Mouse (Mus musculus): ENCODE data around the gene Myh14. TPM values are rescaled to one million over a fixed set of nuclear protein-coding genes. Genes with fewer than 3 reads are reported as not detected.

Gene Myh14
- polyA plus RNA-seq, 1 experiment = 56.2 TPM

DNA sequence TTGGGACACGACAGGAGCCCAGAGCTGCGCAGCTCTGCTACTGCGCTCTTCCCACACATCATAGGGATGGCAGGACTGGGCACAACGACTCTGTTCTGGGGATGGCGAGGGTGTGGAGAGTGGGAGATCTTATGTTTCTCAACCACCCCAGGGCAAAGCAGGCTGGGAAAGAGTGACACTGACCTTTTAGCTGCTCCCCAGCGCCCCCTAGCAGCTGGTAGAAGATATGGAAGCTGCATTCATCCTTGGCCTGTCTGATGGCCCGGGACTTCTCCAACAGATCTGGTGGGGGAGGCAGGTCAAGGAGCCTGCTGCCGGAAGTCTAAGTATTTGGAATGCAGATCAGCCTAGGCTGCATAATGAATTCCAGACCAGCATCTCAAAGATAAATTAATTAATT lies 16.9 kb downstream of the Myh14 start:
- no peak for DNase-seq
- peak; percentile 56; the same call in 1 of the 2 replicates for TF ChIP-seq CTCF (IDR thresholded peaks at IDR 0.05; ENCODE audit: borderline replicate concordance, insufficient read depth, low read depth, low read length)
- TF ChIP-seq POLR2A (IDR thresholded peaks at IDR 0.05; ENCODE audit: borderline replicate concordance, insufficient read depth, low read length) = no peak
- Histone ChIP-seq H3K4me1 (ENCODE audit: control insufficient read depth, insufficient read depth, low read length) (no peaks in the 10 kb centered on the region), H3K27me3 (ENCODE audit: control insufficient read depth, insufficient read depth, low read length) (no peaks in the 10 kb centered on the region), H3K4me3 (replicated peaks; ENCODE audit: insufficient read depth, low read depth, low read length) (no peak overlapping the region), H3K27ac (ENCODE audit: insufficient read depth, low read length) (no peak overlapping the region)
- 55% methylated on average over 8 of the region's 8 CpGs for WGBS

DNA sequence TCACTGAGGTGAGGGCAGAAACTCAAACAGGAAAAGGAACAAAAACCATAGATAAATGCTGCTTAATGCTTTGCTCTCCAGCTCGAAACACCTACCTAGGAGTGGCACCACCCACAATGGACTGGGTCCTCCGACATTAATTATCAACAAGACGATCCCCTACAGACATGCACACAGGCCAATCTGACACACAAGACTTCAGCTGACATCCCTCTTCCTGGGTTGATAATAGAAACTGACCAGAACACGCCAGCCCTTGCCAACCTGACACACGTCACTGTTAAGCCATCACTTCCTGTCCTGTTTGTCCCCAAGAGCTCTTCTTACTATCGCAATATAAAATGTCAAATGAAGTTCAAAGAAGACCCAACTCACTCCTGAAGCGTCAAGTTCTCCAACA lies 19.2 kb downstream of the Myh14 start:
- no peak overlapping the region for H3K4me3 ChIP-seq (replicated peaks; ENCODE audit: insufficient read depth, low read depth, low read length)
- no peaks in the 10 kb centered on the region for H3K27me3 ChIP-seq (ENCODE audit: control insufficient read depth, insufficient read depth, low read length)
- no peaks in the 10 kb centered on the region for H3K4me1 ChIP-seq (ENCODE audit: control insufficient read depth, insufficient read depth, low read length)
- 70% methylated on average over 7 of the region's 7 CpGs for WGBS
- no peak for DNase-seq
- no peak for TF ChIP-seq CTCF (IDR thresholded peaks at IDR 0.05; ENCODE audit: borderline replicate concordance, insufficient read depth, low read depth, low read length)
- no peak for TF ChIP-seq POLR2A (IDR thresholded peaks at IDR 0.05; ENCODE audit: borderline replicate concordance, insufficient read depth, low read length)
- H3K27ac ChIP-seq (ENCODE audit: insufficient read depth, low read length) = no peak overlapping the region

GRCm38 (mm10) chr7:44649990-44650389 lies 20.7 kb downstream of the Myh14 start:
- TF ChIP-seq CTCF (IDR thresholded peaks at IDR 0.05; ENCODE audit: borderline replicate concordance, insufficient read depth, low read depth, low read length) = peak; percentile 96
- no peak for TF ChIP-seq POLR2A (IDR thresholded peaks at IDR 0.05; ENCODE audit: borderline replicate concordance, insufficient read depth, low read length)
- Histone ChIP-seq H3K4me3 (replicated peaks; ENCODE audit: insufficient read depth, low read depth, low read length) (no peak overlapping the region), H3K4me1 (ENCODE audit: control insufficient read depth, insufficient read depth, low read length) (peaks cover 6% of the 10 kb centered on the region), H3K27me3 (ENCODE audit: control insufficient read depth, insufficient read depth, low read length) (no peaks in the 10 kb centered on the region), H3K27ac (ENCODE audit: insufficient read depth, low read length) (no peak overlapping the region)
- DNase-seq = peak; percentile 68 to 79
- 11% methylated on average over 4 of the region's 4 CpGs for WGBS

- peaks cover 8% of the 10 kb centered on the region for H3K4me1 ChIP-seq (ENCODE audit: control insufficient read depth, insufficient read depth, low read length)
- TF ChIP-seq CTCF (IDR thresholded peaks at IDR 0.05; ENCODE audit: borderline replicate concordance, insufficient read depth, low read depth, low read length) (no peak), POLR2A (IDR thresholded peaks at IDR 0.05; ENCODE audit: borderline replicate concordance, insufficient read depth, low read length) (no peak)
- 91% methylated on average over 8 of the region's 8 CpGs for WGBS
- DNase-seq = no peak
- no peaks in the 10 kb centered on the region for H3K27me3 ChIP-seq (ENCODE audit: control insufficient read depth, insufficient read depth, low read length)
- H3K4me3 ChIP-seq (replicated peaks; ENCODE audit: insufficient read depth, low read depth, low read length) = no peak overlapping the region
- no peak overlapping the region for H3K27ac ChIP-seq (ENCODE audit: insufficient read depth, low read length)
These were observed 21.5 kb downstream of the Myh14 start for GRCm38 (mm10) chr7:44649094-44649610.

DNA sequence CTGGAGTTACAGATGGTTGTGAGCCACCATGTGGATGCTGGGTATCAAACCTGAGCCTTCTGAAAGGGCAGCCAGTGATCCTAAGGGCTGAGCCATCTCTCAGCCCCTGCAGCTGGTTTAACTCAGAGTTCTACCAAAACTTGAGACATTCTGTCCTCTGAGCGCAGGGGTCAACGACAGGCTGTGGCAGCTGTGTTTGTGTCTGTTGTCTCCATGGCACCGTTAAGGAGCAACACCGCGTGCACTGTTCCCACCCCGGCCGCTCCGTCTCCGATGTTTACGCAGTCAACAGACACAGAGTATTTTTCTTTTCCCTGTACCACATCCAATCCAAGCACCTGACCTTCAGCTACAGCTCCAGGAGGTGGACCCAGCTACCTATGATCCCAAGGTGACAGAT lies 22.9 kb downstream of the Myh14 start:
- WGBS = 67% methylated on average over 10 of the region's 10 CpGs
- H3K27me3 ChIP-seq (ENCODE audit: control insufficient read depth, insufficient read depth, low read length) = no peaks in the 10 kb centered on the region
- TF ChIP-seq POLR2A (IDR thresholded peaks at IDR 0.05; ENCODE audit: borderline replicate concordance, insufficient read depth, low read length) = no peak
- peaks cover 11% of the 10 kb centered on the region for H3K4me1 ChIP-seq (ENCODE audit: control insufficient read depth, insufficient read depth, low read length)
- H3K27ac ChIP-seq (ENCODE audit: insufficient read depth, low read length) = no peak overlapping the region
- DNase-seq = no peak
- no peak overlapping the region for H3K4me3 ChIP-seq (replicated peaks; ENCODE audit: insufficient read depth, low read depth, low read length)

GRCm38 (mm10) chr7:44647042-44647724 lies 23.5 kb downstream of the Myh14 start:
- Histone ChIP-seq H3K27me3 (ENCODE audit: control insufficient read depth, insufficient read depth, low read length) (no peaks in the 10 kb centered on the region), H3K27ac (ENCODE audit: insufficient read depth, low read length) (no peak overlapping the region), H3K4me1 (ENCODE audit: control insufficient read depth, insufficient read depth, low read length) (peaks cover 11% of the 10 kb centered on the region), H3K4me3 (replicated peaks; ENCODE audit: insufficient read depth, low read depth, low read length) (no peak overlapping the region)
- TF ChIP-seq POLR2A (IDR thresholded peaks at IDR 0.05; ENCODE audit: borderline replicate concordance, insufficient read depth, low read length) (no peak), CTCF (IDR thresholded peaks at IDR 0.05; ENCODE audit: borderline replicate concordance, insufficient read depth, low read depth, low read length) (peak; percentile 88)
- WGBS = 48% methylated on average over 7 of the region's 7 CpGs
- DNase-seq = peak; percentile 85 to 90

GRCm38 (mm10) chr7:44645951-44646350 lies 24.7 kb downstream of the Myh14 start:
- Histone ChIP-seq H3K4me1 (ENCODE audit: control insufficient read depth, insufficient read depth, low read length) (peaks cover 15% of the 10 kb centered on the region), H3K4me3 (replicated peaks; ENCODE audit: insufficient read depth, low read depth, low read length) (peak overlapping the region; percentile 35), H3K27ac (ENCODE audit: insufficient read depth, low read length) (peak overlapping the region; percentile 64), H3K27me3 (ENCODE audit: control insufficient read depth, insufficient read depth, low read length) (no peaks in the 10 kb centered on the region)
- 5% methylated on average over 15 of the region's 15 CpGs for WGBS
- DNase-seq = peak; percentile 85 to 86
- TF ChIP-seq CTCF (IDR thresholded peaks at IDR 0.05; ENCODE audit: borderline replicate concordance, insufficient read depth, low read depth, low read length) (no peak), POLR2A (IDR thresholded peaks at IDR 0.05; ENCODE audit: borderline replicate concordance, insufficient read depth, low read length) (peak; percentile 33; the same call in 1 of the 2 replicates)

GRCm38 (mm10) chr7:44645256-44645655 lies 25.4 kb downstream of the Myh14 start:
- DNase-seq = peak in 1 of 2 experiments; percentile 52
- Histone ChIP-seq H3K4me1 (ENCODE audit: control insufficient read depth, insufficient read depth, low read length) (peaks cover 19% of the 10 kb centered on the region), H3K4me3 (replicated peaks; ENCODE audit: insufficient read depth, low read depth, low read length) (peak overlapping the region; percentile 24), H3K27me3 (ENCODE audit: control insufficient read depth, insufficient read depth, low read length) (no peaks in the 10 kb centered on the region), H3K27ac (ENCODE audit: insufficient read depth, low read length) (peak overlapping the region; percentile 64)
- WGBS = 31% methylated on average over 5 of the region's 5 CpGs
- no peak for TF ChIP-seq CTCF (IDR thresholded peaks at IDR 0.05; ENCODE audit: borderline replicate concordance, insufficient read depth, low read depth, low read length)
- no peak for TF ChIP-seq POLR2A (IDR thresholded peaks at IDR 0.05; ENCODE audit: borderline replicate concordance, insufficient read depth, low read length)
